Mouse (Mus musculus) myocyte (in vitro differentiated cells): ENCODE data around the gene Frmd8. TPM values are rescaled to one million over a fixed set of nuclear protein-coding genes. Genes with fewer than 3 reads are reported as not detected.
A peak's percentile ranks its signal among the peaks of the same experiment; 100 is the strongest.

Experiments
- H3K27me3 ChIP-seq: one replicate; pipeline ENCODE4 v1.6.1; 2011; ENCODE audit not compliant: control insufficient read depth, insufficient read depth, insufficient read length
- H3K36me3 ChIP-seq: one replicate; pipeline ENCODE4 v1.6.1; 2011; ENCODE audit not compliant: control insufficient read depth, insufficient read depth
- H3K4me2 ChIP-seq: one replicate; pipeline ENCODE4 v1.6.1; 2011; ENCODE audit warnings: low read depth, control low read depth
- H3K4me3 ChIP-seq: one replicate; pipeline ENCODE4 v1.5.1; 2011; ENCODE audit warnings: mild to moderate bottlenecking, control low read depth, moderate library complexity
- H3K79me2 ChIP-seq: one replicate; pipeline ENCODE4 v1.6.1; 2011; ENCODE audit not compliant: control insufficient read depth, insufficient read depth
- H3ac ChIP-seq: one replicate; pipeline ENCODE4 v1.6.1; 2011; ENCODE audit not compliant: control insufficient read depth, insufficient read length
- CEBPB ChIP-seq: IDR thresholded peaks from 2 replicates; pipeline ENCODE4 v1.6.1; 2011; ENCODE audit warnings: mild to moderate bottlenecking, moderate library complexity; ENCODE audit not compliant: poor library complexity, insufficient read depth, severe bottlenecking
- E2F4 ChIP-seq: IDR thresholded peaks from one replicate; pipeline ENCODE4 v1.6.1; 2011; ENCODE audit warnings: mild to moderate bottlenecking, control low read depth, moderate library complexity; ENCODE audit not compliant: insufficient read depth
- MAX ChIP-seq: IDR thresholded peaks from one replicate; pipeline ENCODE4 v1.6.1; 2011; ENCODE audit warnings: low read depth, mild to moderate bottlenecking, control low read depth
- MYOD1 ChIP-seq, 3 experiments: IDR thresholded peaks; one replicate each; pipeline ENCODE4 v1.6.1; 2011; ENCODE audit warnings: control low read depth in 2 of 3, low read depth in 2 of 3, mild to moderate bottlenecking in 2 of 3, moderate library complexity in 1 of 3; ENCODE audit not compliant: insufficient read length in 2 of 3, control insufficient read depth in 1 of 3
- MYOG ChIP-seq, 3 experiments: IDR thresholded peaks; one replicate each; pipeline ENCODE4 v1.6.1; 2011; ENCODE audit warnings: control low read depth in 2 of 3, low read depth in 2 of 3, mild to moderate bottlenecking in 2 of 3; ENCODE audit not compliant: insufficient read length in 2 of 3, control insufficient read depth in 1 of 3, insufficient read depth in 1 of 3
- POLR2A ChIP-seq: IDR thresholded peaks from one replicate; pipeline ENCODE4 v1.6.1; 2011; ENCODE audit warnings: low read depth, mild to moderate bottlenecking, control low read depth, moderate library complexity; ENCODE audit not compliant: insufficient read length
- POLR2AphosphoS2 ChIP-seq: IDR thresholded peaks from one replicate; pipeline ENCODE4 v1.6.1; 2011; ENCODE audit warnings: low read depth, control low read depth; ENCODE audit not compliant: insufficient read length
- REST ChIP-seq: IDR thresholded peaks from one replicate; pipeline ENCODE4 v1.6.1; 2011; ENCODE audit warnings: mild to moderate bottlenecking, control low read depth, moderate library complexity; ENCODE audit not compliant: insufficient read depth, insufficient read length
- SRF ChIP-seq: IDR thresholded peaks from one replicate; pipeline ENCODE4 v1.6.1; 2011; ENCODE audit warnings: low read depth; ENCODE audit not compliant: control insufficient read depth, insufficient read length
- TCF12 ChIP-seq: IDR thresholded peaks from one replicate; pipeline ENCODE4 v1.6.1; 2011; ENCODE audit warnings: mild to moderate bottlenecking, control low read depth; ENCODE audit not compliant: poor library complexity, insufficient read depth, severe bottlenecking
- TCF3 ChIP-seq: IDR thresholded peaks from one replicate; pipeline ENCODE4 v1.6.1; 2011; ENCODE audit warnings: low read depth, control low read depth; ENCODE audit not compliant: insufficient read length
- USF1 ChIP-seq: IDR thresholded peaks from one replicate; pipeline ENCODE4 v1.6.1; 2011; ENCODE audit warnings: low read depth, mild to moderate bottlenecking, control low read depth, moderate library complexity
- polyA plus RNA-seq: library from polyadenylated mRNA; unstranded; fragments of >200 nt; fragmentation: generic; extraction: Trizol; gene quantifications from one replicate; pipeline ENCODE4 v1.2.1, GENCODE M21; 2012; ENCODE audit warnings: missing spikeins

Frmd8 gene
- polyA plus RNA-seq, 1 experiment: 22.3 TPM

DNA sequence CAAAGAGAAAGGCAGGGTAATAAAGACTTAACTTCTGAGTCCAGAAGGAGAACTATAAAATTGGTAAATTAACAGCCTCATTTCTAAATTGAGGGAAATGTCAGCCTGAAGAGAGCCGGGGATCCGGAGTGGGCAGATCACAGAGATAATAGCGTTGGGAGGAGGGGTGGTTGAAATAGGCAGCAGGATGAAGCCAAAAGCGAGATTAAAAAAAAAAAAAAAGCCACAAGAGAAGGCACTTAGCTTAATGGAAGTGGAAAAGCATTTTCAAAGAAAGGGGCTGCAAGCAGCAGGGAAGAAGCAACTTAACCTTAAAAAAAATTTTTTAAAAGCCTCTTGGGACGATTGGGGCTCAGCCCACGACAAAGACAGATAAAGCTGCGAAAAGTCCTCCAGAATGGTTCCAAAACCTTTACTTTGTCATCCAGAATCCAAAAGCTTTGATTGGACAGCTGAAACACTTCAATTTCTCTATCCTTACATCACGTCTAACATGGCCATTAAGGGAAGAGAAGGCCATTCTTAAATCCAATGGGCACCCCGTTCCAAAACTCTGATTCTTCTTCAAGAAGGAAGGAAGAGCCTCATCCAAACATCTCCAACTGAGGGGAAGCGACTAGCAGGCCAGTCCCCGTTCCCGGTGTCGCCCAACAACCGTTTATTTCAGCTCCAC is 36.5 kb upstream of the Frmd8 start:
- Histone ChIP-seq H3K4me3 (peak overlapping the region; percentile 96), H3K36me3 (peaks cover 11% of the 10 kb centered on the region), H3ac (peak overlapping the region; percentile 84), H3K79me2 (peaks cover 70% of the 10 kb centered on the region), H3K4me2 (peak overlapping the region; percentile 93), H3K27me3 (no peaks in the 10 kb centered on the region)
- TF ChIP-seq MYOD1 (IDR thresholded peaks at IDR 0.05; ENCODE audit: control insufficient read depth in 1 of 3, insufficient read length in 2 of 3, low read depth in 2 of 3): no peak
- peak; percentile 12 for TF ChIP-seq POLR2AphosphoS2
- no peak for TF ChIP-seq USF1
- TF ChIP-seq TCF12: no peak
- TF ChIP-seq MYOG (IDR thresholded peaks at IDR 0.05; ENCODE audit: control insufficient read depth in 1 of 3, insufficient read depth in 1 of 3, insufficient read length in 2 of 3, low read depth in 2 of 3): no peak
- TF ChIP-seq POLR2A: peak; percentile 17
- no peak for TF ChIP-seq MAX
- TF ChIP-seq REST: no peak
- 0 out of 2 replicates have a peak, but pooled peaks have one; percentile 55 for TF ChIP-seq CEBPB
- TF ChIP-seq E2F4: no peak
- TF ChIP-seq TCF3: no peak
- no peak for TF ChIP-seq SRF

DNA sequence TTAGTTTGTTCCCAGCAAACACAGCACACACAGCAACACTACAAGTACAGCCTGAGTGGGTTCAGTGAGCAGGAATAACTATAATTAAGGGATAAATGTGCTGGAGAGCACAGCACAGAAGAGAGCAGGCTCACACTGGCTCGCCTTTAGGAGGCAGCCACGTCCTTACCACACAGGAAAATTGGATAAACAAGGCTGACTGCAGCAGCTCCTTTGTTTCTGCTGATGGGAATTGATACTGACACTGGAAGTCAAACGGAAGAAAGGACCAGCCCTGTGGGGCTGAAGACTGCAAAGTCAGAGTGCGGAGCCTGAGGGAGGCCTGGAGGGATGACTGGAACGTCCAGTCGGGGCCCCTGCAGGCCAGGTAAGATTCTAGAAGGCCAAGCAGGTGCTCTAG is 35.1 kb upstream of the Frmd8 start:
- Histone ChIP-seq H3K79me2 (peaks cover 76% of the 10 kb centered on the region), H3K36me3 (peaks cover 19% of the 10 kb centered on the region), H3ac (no peak overlapping the region), H3K4me3 (peak overlapping the region; percentile 96), H3K27me3 (no peaks in the 10 kb centered on the region), H3K4me2 (peak overlapping the region; percentile 93)
- no peak for TF ChIP-seq TCF3
- TF ChIP-seq REST: no peak
- TF ChIP-seq MAX: no peak
- TF ChIP-seq E2F4: no peak
- no peak for TF ChIP-seq POLR2AphosphoS2
- no peak for TF ChIP-seq SRF
- TF ChIP-seq MYOD1 (IDR thresholded peaks at IDR 0.05; ENCODE audit: control insufficient read depth in 1 of 3, insufficient read length in 2 of 3, low read depth in 2 of 3): no peak
- TF ChIP-seq MYOG (IDR thresholded peaks at IDR 0.05; ENCODE audit: control insufficient read depth in 1 of 3, insufficient read depth in 1 of 3, insufficient read length in 2 of 3, low read depth in 2 of 3): no peak
- TF ChIP-seq TCF12: no peak
- TF ChIP-seq USF1: no peak

DNA sequence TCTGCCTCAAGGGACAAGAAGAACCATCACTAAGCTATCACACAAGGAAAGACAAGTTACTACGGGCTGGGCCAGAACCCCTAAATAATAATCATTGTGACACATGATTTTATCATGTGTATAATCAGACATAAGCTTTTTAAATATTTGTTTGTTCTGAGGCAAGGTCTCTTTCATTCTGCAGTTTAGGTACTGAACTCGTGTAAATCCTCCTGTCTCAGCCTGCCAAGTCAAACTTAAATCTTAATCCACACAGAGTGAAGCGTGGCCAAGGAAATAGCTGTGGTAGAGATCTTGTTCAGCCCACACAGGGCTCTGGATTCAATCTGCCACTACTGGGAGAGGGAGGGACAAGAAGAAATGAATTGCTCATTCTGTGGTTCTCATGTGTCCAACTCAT is 32.2 kb upstream of the Frmd8 start:
- Histone ChIP-seq H3K27me3 (no peaks in the 10 kb centered on the region), H3K79me2 (peaks cover 63% of the 10 kb centered on the region), H3ac (no peak overlapping the region), H3K4me2 (no peak overlapping the region), H3K36me3 (peaks cover 43% of the 10 kb centered on the region), H3K4me3 (no peak overlapping the region)
- TF ChIP-seq MAX (no peak), TCF12 (no peak)

DNA sequence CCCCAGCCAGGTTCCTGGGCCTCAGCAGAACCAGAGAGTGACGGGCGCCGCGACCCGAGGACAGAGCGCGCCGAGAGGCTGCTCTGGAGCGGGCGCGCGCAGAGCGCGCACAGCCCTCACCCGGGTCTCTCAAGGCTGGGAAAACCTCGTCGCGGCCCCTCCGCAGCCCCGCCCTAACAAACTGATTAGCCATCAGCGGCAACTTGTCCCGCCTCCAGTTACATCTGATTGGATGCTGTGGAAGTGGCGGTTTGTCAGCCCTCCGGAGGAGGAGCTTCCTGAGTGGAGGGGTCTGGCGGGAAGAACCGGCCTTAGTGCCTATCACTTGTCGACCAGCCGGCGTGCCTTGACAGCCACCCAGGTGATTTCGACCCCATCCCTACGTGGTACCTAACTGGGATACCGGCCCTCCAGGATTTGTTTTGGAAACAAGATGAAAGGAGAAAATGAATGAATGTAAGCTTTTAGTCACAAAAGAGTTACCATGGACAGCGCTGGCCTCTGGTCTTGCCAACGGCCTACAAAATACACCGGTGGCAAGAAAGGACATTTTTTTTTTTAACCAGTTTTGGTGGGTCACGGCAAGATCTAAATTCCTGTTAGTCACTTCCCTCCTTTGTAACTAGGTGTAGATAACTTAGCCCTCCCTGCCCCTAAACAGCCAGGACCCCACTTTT is 19.1 kb upstream of the Frmd8 start, which contains the start of gene Tigd3:
TSS of gene Tigd3 (minus strand) at position 148 of the 677 bp plus-strand sequence.
- Histone ChIP-seq H3K4me3 (peak within 1 kb of the TSS; percentile 9), H3K4me2 (peak within 1 kb of the TSS; percentile 64), H3ac (no peak within 1 kb of the TSS), H3K79me2 (no peaks in the 10 kb centered on the region), H3K27me3 (no peaks in the 10 kb centered on the region), H3K36me3 (peaks cover 26% of the 10 kb centered on the region)
- TF ChIP-seq POLR2AphosphoS2 (peak; percentile 81), TCF12 (no peak), TCF3 (no peak), MYOG (IDR thresholded peaks at IDR 0.05; ENCODE audit: control insufficient read depth in 1 of 3, insufficient read depth in 1 of 3, insufficient read length in 2 of 3, low read depth in 2 of 3) (no peak), USF1 (no peak), MAX (no peak), POLR2A (peak; percentile 41), E2F4 (peak; percentile 37), REST (peak; percentile 55), SRF (no peak)

DNA sequence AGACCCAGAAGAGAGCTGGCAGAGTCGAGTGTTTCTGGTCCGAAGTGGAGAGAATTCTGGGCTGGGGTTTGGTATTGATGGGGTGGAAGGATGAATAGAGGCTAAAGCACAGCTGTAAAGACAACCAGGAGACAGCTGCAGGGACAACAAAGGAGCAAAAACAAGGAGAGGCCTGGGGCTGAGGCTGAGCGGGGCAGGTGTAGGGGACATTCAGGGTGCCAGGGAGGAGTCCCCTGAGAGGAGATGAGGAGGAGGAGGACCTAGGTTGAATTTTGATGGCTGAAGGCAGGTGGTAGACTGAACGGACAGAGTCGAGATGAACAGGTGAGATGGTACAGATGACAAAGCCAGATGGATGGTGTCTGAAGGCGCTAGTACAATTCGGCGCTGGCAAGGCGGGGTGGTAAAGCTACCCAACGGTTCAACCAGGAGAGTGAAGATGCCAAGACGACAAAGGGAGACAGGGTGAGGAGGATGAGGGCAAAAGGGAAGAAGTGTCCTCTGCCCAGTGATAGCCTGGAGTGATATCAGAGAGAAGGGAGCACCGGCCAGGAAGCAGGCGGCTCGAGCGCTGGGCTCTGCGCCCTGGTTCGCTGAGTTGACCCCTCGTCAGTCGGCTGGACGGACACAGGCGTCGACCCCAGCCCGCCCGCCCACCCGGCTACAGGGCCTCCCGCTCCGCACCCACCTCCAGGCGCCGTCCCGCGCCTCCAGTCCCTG is 18.4 kb upstream of the Frmd8 start:
- H3ac ChIP-seq: no peak overlapping the region
- TF ChIP-seq USF1 (no peak), MYOD1 (IDR thresholded peaks at IDR 0.05; ENCODE audit: control insufficient read depth in 1 of 3, insufficient read length in 2 of 3, low read depth in 2 of 3) (peak in 2 of 3 experiments; percentile 19 to 26), REST (no peak), E2F4 (no peak), SRF (no peak), MAX (no peak), MYOG (IDR thresholded peaks at IDR 0.05; ENCODE audit: control insufficient read depth in 1 of 3, insufficient read depth in 1 of 3, insufficient read length in 2 of 3, low read depth in 2 of 3) (peak in 1 of 3 experiments; percentile 21), CEBPB (no peak), TCF12 (no peak), POLR2AphosphoS2 (no peak), POLR2A (no peak), TCF3 (no peak)
- no peaks in the 10 kb centered on the region for H3K27me3 ChIP-seq
- H3K36me3 ChIP-seq: peaks cover 21% of the 10 kb centered on the region
- peak overlapping the region; percentile 9 for H3K4me3 ChIP-seq
- no peaks in the 10 kb centered on the region for H3K79me2 ChIP-seq
- peak overlapping the region; percentile 64 for H3K4me2 ChIP-seq
